Mouse (Mus musculus) E14TG2a.4 (cell line): Measurements from ENCODE around the gene Ntn1.

Source experiments
- CTCF ChIP-seq: conservative IDR thresholded peaks from 2 replicates; pipeline ENCODE4 v1.5.1; 2014; ENCODE audit warnings: low read length
- NANOG ChIP-seq: IDR thresholded peaks from 2 replicates; pipeline ENCODE4 v1.6.1; 2014; ENCODE audit warnings: borderline replicate concordance, low read length, mixed read lengths
- POU5F1 ChIP-seq: IDR thresholded peaks from 2 replicates; pipeline ENCODE4 v1.6.1; 2014; ENCODE audit warnings: low read length, borderline replicate concordance

- TF ChIP-seq CTCF (no peak), POU5F1 (no peak), NANOG (no peak)
Measured at GRCm38 (mm10) chr11:68215206-68215912, 185.3 kb downstream of the Ntn1 start.
